Mouse (Mus musculus) CD4-positive, CD25-positive, alpha-beta regulatory T cell, adult 2 months (primary cell): ENCODE measurements around the gene Atrip.
A peak's percentile ranks its signal among the peaks of the same experiment; 100 is the strongest.

Experiments
- DNase-seq: peaks from one replicate; pipeline ENCODE4 v3.0.0-alpha.2; 2012; ENCODE audit warnings: low read depth, low spot score

Atrip gene

GRCm38 (mm10) chr9:109097831-109098230 is 23.9 kb upstream of the Atrip start:
- DNase-seq, result no peak

- DNase-seq, result no peak
Observed at GRCm38 (mm10) chr9:109097291-109097690, 23.4 kb upstream of the Atrip start.

GRCm38 (mm10) chr9:109096856-109097255 is 22.9 kb upstream of the Atrip start:
- DNase-seq, result no peak

GRCm38 (mm10) chr9:109096251-109096661 is 22.3 kb upstream of the Atrip start:
- no peak for DNase-seq

GRCm38 (mm10) chr9:109095137-109095982 is 21.4 kb upstream of the Atrip start, which contains the start of gene Plxnb1:
Gene Plxnb1, plus strand, starts transcription at chr9:109095389.
- peak; percentile 81 for DNase-seq

- peak; percentile 25 for DNase-seq
Observed at GRCm38 (mm10) chr9:109094553-109095136, 20.7 kb upstream of the Atrip start.

- no peak for DNase-seq
Observed at GRCm38 (mm10) chr9:109093786-109094552, 20.0 kb upstream of the Atrip start.

- DNase-seq, result no peak
Observed at GRCm38 (mm10) chr9:109092799-109093198, 18.9 kb upstream of the Atrip start.

GRCm38 (mm10) chr9:109091802-109092201 is 17.9 kb upstream of the Atrip start:
- DNase-seq, result no peak

- DNase-seq, result no peak
Observed at GRCm38 (mm10) chr9:109090446-109090845, 16.5 kb upstream of the Atrip start.

GRCm38 (mm10) chr9:109087987-109088386 is 14.1 kb upstream of the Atrip start:
- no peak for DNase-seq

GRCm38 (mm10) chr9:109084922-109085321 is 11.0 kb upstream of the Atrip start:
- DNase-seq, result peak; percentile 61

GRCm38 (mm10) chr9:109082124-109082800 is 8.3 kb upstream of the Atrip start, which contains the start of the genes Ccdc51 and Tma7:
Gene Ccdc51, plus strand, starts transcription at chr9:109082493.
Gene Tma7, minus strand, starts transcription at chr9:109082587.
- peak; percentile 90 for DNase-seq

- no peak for DNase-seq
Observed at GRCm38 (mm10) chr9:109081749-109082123, 7.8 kb upstream of the Atrip start.

GRCm38 (mm10) chr9:109080516-109080915 is 6.6 kb upstream of the Atrip start:
- DNase-seq, result no peak

GRCm38 (mm10) chr9:109068095-109068735 is 5.7 kb downstream of the Atrip start:
- DNase-seq, result peak; percentile 31

GRCm38 (mm10) chr9:109060898-109061295 is 13.0 kb downstream of the Atrip start:
- no peak for DNase-seq

GRCm38 (mm10) chr9:109060184-109060897 is 13.6 kb downstream of the Atrip start:
- DNase-seq, result peak; percentile 39

- peak; percentile 94 for DNase-seq
Observed at GRCm38 (mm10) chr9:109059136-109059903, 14.6 kb downstream of the Atrip start, which contains the start of gene Trex1. Gene Trex1, minus strand, starts transcription at chr9:109059734.
